Mouse (Mus musculus) erythroblast, embryonic 14.5 days (primary cell): ENCODE measurements around the gene Gm17657.

Experiments
- GATA1 ChIP-seq: IDR thresholded peaks from 2 replicates; pipeline ENCODE4 v1.6.1; 2012; ENCODE audit warnings: low read length, inconsistent platforms, mixed read lengths
- TAL1 ChIP-seq: IDR thresholded peaks from 3 replicates; pipeline ENCODE4 v1.6.1; 2012; ENCODE audit warnings: low read length, inconsistent platforms, mixed read lengths

DNA sequence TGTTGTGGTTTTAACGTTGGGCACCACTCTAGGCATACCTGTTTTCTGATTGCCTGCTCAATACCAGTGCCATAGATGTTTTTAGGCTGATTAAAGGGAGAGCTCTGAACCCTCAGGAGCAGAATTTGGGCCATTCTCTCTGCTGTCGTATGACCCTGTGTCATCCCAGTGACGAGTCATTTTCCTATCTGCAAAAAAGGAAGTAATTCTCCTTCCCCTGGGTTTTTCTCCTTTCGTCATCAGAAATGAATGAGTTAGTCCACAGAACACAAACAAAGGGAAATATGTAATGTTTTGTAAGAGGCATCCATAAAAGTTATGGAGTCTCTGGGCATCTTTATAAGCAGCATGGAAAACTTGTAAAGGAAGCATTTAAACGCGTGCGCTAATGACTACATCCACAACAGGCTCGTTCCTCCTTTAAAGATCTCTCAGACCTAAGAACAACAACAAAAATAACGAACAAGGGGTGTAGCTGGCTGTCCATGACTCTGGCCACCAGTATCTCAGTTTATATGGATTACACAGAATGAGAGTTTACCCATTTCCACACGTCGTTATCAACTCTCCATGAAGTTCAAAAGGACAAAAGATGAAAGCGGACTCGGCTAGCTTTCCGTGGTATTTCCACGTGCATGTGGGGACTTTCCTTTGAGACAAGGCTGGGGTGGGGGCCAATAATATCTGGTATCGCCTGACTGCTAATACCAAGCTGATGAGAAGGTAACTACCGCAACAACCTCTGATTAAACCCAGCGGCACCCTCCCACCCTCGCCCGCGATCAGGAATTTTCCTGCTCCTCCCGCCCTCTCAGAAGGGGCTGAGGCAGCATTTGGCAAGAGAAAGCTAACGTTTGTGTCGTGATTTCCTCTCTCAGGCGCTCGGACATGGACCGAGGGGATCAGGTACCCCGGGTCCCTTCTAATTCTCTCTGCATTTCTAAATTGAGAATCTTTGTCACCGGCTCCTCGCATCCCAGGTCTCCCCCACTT lies 60.2 kb downstream of the Gm17657 start:
- TF ChIP-seq TAL1 (no peak), GATA1 (no peak)
